Mouse (Mus musculus): ENCODE data around the gene Ifi208.

- no peak for TF ChIP-seq POLR2A (IDR thresholded peaks at IDR 0.05; ENCODE audit: low read depth, low read length)
- TF ChIP-seq CTCF (IDR thresholded peaks at IDR 0.05; ENCODE audit: borderline replicate concordance, insufficient read depth, low read length): no peak
Observed at GRCm38 (mm10) chr1:173657973-173658372, 15.5 kb upstream of the Ifi208 start.

Measured in embryonic fibroblast, embryonic 13.5 days (primary cell).